Mouse (Mus musculus): Measurements from ENCODE around the gene Kcnk2.

Gene Kcnk2

DNA sequence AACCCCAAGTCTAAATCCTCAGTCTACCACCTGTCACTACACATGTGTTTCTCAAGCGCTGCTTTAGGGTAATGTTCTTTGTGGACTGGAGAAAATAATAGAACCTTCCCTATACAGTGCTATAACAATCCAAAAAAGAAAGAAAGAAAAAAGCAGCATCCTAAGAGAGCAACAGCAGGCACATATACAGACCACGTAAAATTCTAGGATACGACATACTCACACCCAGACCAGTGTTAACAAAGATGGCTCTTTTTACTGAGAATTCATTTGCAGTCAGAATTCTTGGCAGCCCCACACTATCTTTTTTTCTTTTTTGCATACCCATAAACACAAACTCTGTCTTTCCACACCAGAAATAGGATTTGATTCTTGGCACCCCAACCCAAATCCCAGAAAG, 187.6 kb downstream of the Kcnk2 start:
- DNase-seq, result no peak

DNA sequence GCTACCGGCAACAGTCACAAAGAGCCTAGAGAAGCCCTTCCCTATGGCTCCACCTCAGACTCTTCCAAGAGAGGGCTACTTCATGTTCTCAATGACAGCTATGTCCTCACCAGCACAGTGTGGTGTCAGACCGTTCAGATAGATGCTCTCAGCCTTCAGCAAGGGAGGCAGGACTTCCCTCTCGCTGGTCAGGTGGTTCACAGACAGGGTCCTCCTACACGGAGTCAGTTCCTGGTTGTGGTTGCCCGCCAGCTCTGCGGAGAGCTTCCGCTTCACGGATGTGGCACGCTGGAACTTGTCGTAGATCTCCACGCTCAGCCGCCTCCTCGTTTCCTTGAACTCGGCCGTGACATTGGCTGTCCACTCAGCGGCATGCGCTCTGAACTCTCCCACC, 192.4 kb downstream of the Kcnk2 start:
- DNase-seq, result no peak

DNA sequence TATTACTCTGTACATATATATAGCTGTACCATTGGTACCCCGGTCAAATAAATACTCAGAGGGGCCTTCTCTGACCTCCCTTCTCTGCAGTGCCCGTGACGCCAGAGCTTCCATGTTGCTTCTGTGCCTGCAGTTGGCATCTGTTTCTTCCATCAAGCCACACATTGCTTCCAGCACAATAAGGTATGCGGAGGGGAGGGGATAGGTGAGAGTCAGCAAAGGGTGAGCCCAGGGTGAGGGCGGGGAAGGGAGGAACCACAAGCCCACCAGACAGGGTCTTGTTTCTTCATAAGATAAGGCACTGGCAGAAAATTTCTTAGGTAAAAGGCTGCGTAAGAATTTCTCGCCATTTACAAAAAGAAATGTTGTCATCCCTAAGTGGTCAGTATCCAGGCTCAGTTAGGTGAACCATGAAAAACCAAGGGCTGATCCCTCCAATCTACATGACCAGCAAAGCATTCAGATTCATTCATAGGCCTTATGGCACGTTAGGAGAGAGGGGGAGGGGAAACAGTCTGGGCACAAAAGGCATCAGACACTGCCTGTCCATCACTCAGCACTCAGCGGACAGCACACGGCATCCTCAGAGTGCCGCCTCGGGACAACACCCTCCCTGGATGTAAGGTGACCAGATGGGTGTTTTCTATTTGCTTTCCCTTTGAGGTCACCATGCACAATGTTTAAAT, 192.9 kb downstream of the Kcnk2 start:
- no peak for DNase-seq

DNA sequence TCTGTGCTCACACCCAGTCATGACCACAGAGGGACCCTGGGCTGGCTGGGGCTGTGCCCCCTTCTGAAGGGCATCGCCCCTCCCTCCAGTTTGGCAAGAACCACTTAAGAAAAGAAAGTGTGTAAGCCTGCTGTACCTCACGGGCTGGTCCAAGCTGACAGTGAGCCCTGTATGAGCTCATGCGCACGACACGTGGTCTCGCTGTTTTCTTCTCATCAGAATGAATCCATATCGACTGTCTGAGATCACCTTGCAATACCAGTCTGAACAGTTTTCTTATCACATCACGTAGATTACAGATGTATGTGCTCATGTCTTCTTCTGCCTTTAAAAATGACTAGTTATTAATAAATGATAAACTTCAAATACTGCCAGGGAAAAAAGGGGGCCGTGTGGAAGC, 193.5 kb downstream of the Kcnk2 start:
- no peak for DNase-seq

DNA sequence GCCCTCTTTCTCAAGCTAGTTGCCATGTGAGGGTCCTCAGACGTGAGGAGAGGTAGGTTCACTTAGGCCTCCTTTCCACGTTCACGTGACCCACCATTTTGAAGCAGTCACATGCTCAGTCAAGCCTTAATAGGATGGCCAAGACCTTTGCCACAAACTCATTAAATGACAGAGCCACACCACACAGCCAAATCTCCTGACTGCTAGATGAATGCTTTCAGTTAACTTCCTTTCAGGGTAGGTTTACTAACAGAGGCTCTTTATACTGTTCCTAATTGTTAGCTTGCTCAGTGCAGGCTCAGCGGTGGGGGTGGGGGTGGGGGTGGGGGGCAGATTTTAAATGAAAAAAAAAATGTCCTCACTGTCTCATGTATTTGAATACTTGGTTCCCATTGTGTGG, 206.3 kb downstream of the Kcnk2 start:
- DNase-seq, result no peak

DNA sequence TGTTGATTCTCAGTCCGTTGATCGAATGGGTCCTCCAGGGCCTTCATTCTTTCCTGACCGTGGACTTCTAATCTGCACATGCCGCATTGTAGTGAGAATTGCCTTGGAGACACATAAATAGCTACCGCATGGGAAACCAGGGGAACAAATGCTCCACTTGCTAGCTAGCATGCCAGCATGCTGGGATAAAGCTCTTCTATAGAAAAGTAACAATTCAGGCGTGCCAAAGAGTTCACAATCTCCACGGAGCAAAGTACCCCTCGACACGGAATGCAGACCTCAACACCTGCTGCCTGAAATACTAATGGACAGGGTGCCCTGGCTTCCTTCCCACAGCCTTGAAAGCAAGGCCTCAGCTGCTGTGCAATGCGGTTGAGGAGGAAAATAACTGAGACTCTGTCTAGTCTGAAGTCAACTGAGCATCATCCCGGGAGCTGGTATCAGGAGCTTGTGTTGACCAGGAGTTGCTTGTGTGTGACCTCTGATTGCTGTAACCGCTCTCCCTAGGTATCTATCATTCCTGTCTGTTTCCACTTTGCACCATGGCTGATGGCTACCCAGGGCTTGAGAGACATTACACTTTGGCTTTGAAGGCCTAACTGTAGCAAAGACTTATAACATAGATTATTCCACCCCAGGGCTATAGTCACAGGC, 214.2 kb downstream of the Kcnk2 start:
- peak; percentile 15 for DNase-seq

- no peak for DNase-seq
These were observed 216.8 kb downstream of the Kcnk2 start for GRCm38 (mm10) chr1:189185206-189185750.

DNA sequence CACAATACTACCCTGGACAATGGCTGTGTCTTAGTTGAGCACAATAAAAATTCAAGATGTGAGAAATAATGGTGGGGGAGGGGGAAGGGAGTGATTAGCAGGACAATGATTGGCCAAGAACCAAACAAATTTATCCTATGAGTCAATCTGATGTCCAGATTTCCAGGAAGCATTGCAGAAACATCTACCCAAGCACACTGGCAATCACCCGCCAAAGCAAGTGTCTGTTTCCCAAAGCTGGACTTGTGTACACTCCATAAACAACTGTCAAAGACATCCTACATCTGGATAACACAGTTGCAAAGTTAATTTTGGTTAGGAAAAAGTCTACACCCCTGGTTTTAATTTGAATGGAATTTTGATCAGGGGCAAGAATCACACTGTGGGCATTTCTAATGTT, 224.3 kb downstream of the Kcnk2 start:
- no peak for DNase-seq

- DNase-seq, result no peak
These were observed 228.6 kb downstream of the Kcnk2 start for GRCm38 (mm10) chr1:189173479-189173878.

DNA sequence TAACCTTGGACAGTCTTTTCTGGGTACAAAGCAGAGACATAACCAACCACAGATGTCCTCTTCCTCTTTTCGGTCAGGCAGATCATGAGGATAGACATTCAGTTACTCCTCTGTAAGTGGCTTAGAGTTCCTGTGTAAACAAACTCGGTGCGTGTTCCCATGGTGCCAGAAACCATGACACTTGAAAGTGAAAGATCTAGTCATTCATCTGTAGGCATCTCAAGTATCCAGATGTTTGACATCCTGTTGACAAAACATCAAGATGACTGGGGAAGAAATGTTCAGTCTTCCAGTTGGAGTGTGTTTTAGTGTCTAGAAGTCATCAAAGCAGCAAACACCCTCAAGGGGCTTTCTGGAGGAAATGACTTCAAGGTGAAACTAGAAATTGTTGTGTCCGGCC, 230.9 kb downstream of the Kcnk2 start:
- DNase-seq, result no peak

DNA sequence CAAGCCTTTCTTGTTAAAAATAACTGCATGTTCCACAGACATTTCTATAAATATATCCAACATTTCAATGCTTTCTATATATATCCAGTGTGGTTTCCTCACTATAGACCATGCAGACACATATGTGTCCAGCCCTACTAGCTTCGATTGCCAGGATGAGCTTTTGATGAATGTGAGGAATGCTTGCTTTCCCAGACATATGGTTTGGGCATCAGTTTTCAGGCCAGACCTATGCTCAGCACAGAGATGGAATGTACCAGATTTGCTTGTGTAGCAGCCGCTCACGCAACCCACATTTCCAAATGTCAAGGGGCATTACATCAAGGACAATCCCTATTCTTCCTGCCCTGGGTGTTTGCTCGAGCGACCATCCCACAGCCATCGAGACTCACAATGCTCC, 236.3 kb downstream of the Kcnk2 start:
- DNase-seq, result no peak

DNA sequence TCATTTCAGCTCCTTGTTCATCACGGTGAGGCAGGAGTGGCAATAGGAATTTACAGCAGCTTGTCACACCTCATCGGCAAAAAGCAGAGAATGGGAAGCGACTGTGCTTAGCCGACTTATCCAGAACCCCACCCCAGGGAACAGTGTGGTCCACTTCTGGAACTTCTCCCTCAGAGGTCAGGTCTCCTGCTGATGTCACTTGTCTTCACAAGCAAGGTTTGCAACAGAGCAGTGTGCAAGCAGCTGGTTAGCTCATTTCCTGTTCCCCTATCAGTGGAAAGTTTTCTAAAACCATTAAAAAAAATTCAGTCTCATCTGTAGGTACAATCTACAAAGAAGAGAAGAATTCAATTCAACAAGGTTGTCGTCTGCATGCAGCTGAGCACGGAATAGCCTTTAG, 236.9 kb downstream of the Kcnk2 start:
- DNase-seq, result no peak

DNA sequence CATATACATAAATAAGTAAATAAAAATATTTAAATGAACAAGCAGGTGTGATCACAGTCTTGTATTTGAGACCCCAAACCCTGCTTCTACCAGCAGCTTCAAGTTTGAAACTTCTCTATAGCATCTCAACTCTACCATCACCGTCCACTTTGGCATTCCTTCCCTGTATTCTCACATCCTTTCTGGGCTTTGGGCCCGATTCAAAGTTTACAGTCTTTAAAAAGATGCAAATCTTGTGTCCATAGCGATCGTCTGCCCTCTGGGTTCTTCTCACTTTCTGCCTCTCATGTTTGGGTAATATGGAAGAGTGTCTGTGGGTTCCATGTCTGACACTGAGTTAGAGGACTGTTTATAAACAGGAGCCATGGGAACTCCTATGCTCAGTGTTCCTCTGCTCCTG, 237.4 kb downstream of the Kcnk2 start:
- DNase-seq, result no peak

GRCm38 (mm10) chr1:189164241-189164640, 237.8 kb downstream of the Kcnk2 start:
- no peak for DNase-seq
